Mouse (Mus musculus): ENCODE data around the gene Pycr2. TPM values are rescaled to one million over a fixed set of nuclear protein-coding genes. Genes with fewer than 3 reads are reported as not detected.
"Not testable (repeated sequence)": the region's sequence is repeated elsewhere in the genome, so short reads cannot be mapped to it uniquely, and the experiment has no call there.

Pycr2 gene
- 10 to 100 TPM; 26.3 to 29.3 (median 28.5) TPM for total RNA-seq (2022)

DNA sequence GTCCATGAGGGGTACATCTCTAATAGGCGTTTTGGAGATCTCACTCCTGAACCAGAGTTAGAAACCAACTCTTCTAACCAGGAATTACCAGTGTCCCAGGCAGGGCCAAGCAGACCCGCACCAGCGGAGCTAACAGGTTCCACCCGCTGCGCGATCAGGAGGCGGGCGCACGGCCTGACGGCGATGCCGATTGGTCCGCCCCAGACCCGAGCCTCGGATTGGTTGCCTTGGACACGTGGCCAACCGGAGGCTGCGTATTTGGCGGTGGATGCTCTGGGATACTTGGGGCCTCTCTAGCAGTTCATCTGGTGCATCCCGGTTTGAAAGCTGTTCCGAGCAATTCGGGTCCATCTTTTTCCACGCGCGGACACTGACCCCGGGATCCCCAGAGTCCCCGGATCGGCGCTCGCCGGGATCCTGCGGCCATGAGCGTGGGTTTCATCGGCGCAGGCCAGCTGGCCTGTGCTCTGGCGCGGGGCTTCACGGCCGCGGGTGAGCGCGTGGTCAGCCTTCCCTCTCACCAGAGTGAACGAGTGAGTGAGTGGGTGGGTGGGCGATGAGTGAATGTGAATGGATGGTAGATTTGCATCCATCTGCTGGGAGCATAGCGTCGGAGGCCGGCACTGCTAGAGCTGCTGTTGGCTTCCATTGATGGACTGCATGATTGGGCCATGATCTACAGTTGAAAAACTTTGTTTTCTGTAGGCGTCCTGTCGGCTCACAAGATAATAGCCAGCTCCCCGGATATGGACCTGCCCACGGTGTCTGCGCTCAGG is at the start of gene Pycr2:
Pycr2 (plus strand) TSS at position 255 of the 776 bp plus-strand sequence.
- DNase-seq (ENCODE audit: low spot score in 2 of 2), result peak; percentile 85 to 90

DNA sequence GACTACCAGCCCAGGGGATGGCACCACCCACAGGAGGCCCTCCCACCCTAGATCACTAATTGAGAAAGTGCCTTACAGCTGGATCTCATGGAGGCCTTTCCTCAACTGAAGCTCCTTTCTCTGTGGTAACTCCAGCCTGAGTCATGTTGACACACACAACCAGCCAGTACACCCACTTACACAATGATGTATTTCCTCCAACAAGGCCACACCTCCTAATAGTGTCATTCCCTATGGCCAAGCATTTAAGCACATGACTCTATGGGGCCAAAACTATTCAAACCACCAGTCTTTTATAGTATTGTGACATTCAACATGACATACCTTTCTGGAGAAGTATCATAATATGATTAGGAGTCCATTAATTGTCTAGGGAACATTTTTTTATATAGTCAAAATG is 45.3 kb upstream of the Pycr2 start:
- no peak for DNase-seq (ENCODE audit: low spot score in 2 of 2)

DNA sequence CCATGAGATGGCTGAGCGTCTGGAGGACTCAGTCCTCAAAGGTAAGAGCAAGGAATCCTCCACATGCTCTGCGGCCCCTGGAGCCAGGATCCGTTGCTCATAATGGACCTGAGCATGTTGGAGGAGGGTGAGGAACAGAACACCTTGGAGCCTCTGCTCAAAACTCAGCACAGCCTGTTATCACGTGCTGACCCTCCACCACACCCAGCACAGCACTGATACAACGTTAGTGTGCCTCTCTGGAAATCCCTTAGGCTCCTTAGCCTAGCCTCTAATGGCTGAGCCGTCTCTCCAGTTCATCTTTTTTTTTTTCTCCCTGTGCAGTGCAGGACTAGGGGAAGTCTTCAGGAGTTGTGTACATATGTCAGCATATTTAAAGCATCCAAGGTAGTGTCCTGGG is 44.1 kb upstream of the Pycr2 start:
- no peak for DNase-seq (ENCODE audit: low spot score in 2 of 2)

DNA sequence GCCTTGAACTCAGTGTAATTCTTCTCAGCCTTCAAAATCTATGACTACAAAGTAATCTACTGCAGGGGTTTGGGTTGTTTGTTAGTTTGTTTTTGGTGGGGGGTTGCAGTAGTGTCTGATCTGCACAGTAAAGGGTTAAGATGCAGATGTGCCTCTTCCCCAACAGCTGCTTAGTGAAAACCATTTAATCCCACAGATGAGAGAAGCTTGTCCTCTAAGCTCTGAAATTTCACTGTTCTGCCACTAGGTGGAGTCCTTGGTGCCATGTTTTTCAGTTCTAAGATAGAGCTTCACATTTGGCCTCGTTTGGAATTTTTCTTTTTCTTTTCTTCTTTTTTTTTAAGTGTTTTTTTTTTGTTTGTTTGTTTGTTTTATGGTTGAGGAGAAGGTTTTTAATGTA is 40.5 kb upstream of the Pycr2 start:
- DNase-seq (ENCODE audit: low spot score in 2 of 2), result no peak

GRCm38 (mm10) chr1:180866001-180866400 is 38.1 kb upstream of the Pycr2 start:
- no peak for DNase-seq (ENCODE audit: low spot score in 2 of 2)

DNA sequence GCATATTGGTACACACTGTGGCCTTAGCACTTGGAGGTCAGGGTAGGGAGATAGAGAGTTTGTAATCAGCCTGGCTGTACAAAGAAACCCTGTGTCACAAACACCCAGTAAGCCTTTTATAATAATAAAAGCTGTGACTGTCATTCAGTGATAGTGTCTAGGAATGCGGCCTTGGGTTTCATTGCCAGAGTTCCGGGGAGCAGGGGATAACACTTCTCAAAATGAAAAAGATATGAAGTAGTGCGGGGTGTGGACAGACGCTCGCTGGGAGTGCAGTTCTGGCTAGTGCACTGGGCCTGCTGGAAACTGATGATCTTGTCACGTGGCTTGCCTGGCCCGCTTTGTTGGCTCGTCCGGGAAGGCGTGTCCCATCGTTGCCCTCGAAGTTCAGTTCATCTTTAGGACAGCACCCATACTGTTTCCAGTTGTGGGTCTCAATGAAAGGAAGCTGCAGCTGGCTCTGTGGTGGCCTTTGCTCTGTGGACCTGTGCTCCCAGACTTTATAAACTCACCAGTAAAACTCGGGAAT is 33.9 kb upstream of the Pycr2 start:
- no peak for DNase-seq (ENCODE audit: low spot score in 2 of 2)

- no peak for DNase-seq (ENCODE audit: low spot score in 2 of 2)
Observed at GRCm38 (mm10) chr1:180873861-180874484, 30.1 kb upstream of the Pycr2 start.

DNA sequence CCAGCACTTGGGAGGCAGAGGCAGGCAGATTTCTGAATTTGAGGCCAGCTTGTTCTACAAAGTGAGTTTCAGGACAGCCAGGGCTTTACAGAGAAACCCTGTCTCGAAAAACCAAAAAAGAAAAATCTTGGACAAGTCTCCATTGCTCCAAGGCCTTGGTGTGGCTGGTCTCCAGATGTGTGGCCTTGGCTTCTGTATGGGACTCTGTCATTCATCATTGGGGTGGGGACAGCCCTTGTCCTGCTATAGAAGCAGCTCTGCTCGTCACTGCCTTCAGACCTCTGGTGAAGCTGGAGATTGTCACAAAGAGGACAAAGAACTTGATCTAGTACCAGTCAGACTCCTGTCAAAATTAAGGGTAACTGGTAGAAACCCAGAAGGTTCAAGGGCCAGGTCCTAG is 29.5 kb upstream of the Pycr2 start:
- no peak for DNase-seq (ENCODE audit: low spot score in 2 of 2)

- DNase-seq (ENCODE audit: low spot score in 2 of 2), result no peak
Observed at GRCm38 (mm10) chr1:180875126-180875525, 29.0 kb upstream of the Pycr2 start.

DNA sequence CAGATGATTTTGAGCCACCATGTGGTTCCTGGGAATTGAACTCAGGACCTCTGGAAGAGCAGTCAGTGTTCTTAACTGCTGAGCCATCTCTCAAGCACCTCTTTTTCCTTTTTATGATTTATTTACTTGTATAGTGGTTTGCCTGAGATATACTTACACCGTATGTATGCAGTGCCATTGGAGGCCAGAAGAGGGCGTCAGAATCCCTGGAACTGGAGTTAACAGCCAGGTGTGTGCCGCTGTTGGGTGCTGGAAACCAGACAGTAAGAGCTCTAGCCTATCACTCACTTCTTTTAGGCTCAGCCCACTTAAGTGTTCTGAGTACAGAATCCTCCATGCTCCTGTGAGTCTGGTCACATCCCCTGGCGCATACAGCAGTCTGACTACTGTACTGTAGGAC is 26.6 kb upstream of the Pycr2 start:
- no peak for DNase-seq (ENCODE audit: low spot score in 2 of 2)

GRCm38 (mm10) chr1:180881768-180882167 is 22.3 kb upstream of the Pycr2 start:
- DNase-seq (ENCODE audit: low spot score in 2 of 2), result no peak

GRCm38 (mm10) chr1:180883731-180884130 is 20.4 kb upstream of the Pycr2 start:
- DNase-seq (ENCODE audit: low spot score in 2 of 2), result no peak

DNA sequence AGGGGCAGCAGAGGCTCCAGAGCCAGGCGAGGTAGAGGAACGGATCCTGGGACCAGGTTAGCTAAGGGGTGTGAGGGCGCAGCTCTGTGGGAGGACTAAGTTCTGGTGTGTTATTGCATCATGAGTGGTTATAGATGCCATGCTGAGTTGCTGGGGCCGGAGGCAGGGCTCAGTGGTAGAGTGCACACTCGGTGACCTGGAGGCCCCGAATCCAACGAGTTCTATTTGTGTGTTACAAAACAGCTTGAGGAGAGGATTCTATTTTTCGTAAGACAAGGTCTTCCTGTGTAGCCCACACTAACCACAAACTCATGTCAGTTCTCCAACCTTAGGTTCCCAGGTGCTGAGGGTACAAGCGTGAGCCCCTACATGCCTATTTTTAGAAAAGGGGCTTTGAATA is 19.6 kb upstream of the Pycr2 start:
- DNase-seq (ENCODE audit: low spot score in 2 of 2), result no peak

DNA sequence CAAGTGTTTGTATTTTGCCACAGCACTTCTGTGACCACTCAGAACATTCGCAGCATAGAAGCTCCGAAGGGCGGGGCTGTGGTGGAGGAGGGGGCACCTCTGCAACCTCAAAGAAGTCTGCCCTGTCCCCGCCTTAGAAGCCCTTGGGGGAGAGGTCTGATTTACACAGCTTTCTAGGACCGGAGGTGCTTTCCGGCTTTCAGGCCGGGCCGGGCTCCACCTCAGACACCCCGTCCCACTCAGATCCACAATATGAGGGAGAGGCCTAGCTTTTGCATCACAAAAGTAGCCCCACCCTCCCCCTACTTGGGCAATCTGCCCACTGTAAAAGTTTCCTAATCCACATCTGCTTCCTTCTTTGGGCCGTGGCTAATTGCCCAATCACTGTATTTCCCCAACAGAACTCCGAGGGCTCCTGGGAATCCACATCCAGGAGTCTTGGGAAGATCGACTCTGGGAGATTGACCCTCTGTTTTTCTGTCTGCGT is 15.5 kb upstream of the Pycr2 start:
- DNase-seq (ENCODE audit: low spot score in 2 of 2), result no peak

DNA sequence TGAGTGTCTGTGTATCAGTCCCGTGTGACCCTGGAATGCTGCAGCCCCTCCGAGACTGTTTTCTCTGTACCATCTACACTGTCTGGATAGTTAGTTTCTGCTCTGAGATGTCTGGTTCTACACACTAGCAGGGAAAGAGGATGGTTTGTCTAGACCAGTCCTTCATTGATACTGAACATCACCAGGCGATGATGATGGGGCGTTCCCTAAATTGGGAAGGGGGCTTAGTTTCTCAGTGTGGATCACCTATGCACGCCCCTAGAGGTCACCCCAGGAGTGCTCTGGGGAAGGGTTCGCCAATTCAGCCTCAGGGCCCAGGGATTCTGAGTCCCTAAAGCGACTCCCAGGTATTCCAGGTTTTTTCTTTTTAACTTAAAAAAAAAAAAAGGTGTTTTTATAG is 14.9 kb upstream of the Pycr2 start:
- no peak for DNase-seq (ENCODE audit: low spot score in 2 of 2)

GRCm38 (mm10) chr1:180889841-180890240 is 14.3 kb upstream of the Pycr2 start:
- DNase-seq (ENCODE audit: low spot score in 2 of 2), result no peak

- no peak for DNase-seq (ENCODE audit: low spot score in 2 of 2)
Observed at GRCm38 (mm10) chr1:180892808-180893207, 11.3 kb upstream of the Pycr2 start, which contains the start of gene Lefty2. Gene Lefty2, plus strand, starts transcription at chr1:180893108.

DNA sequence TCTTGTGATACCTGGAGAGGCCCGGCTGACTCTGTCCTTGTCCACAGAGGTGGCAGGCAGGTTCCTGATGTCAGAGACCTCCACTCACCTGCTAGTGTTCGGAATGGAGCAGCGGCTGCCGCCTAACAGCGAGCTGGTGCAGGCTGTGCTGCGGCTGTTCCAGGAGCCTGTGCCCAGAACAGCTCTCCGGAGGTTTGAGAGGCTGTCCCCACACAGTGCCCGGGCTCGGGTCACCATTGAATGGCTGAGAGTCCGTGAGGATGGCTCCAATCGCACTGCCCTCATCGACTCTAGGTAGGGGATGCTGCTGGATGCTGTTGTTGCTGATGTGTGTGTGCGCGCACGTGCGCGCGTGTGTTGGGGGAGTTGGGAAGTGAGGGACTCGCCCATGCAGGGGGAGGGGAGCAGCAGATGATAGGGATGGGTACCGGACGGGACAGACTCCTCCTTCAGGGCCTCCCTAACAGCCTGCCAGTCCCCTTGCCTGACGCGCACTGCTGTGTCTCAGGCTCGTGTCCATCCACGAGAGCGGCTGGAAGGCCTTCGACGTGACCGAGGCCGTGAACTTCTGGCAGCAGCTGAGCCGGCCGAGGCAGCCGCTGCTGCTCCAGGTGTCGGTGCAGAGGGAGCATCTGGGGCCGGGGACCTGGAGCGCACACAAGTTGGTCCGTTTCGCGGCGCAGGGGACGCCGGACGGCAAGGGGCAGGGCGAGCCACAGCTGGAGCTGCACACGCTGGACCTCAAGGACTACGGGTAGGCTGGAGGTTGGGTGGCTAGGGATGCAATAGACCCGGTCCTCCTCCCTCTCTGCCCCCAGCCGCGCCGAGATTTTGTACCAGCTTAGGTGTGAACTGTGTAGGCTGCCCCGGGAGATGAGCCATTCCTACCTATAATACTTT is 9.8 kb upstream of the Pycr2 start:
- DNase-seq (ENCODE audit: low spot score in 2 of 2), result not testable (repeated sequence)

DNA sequence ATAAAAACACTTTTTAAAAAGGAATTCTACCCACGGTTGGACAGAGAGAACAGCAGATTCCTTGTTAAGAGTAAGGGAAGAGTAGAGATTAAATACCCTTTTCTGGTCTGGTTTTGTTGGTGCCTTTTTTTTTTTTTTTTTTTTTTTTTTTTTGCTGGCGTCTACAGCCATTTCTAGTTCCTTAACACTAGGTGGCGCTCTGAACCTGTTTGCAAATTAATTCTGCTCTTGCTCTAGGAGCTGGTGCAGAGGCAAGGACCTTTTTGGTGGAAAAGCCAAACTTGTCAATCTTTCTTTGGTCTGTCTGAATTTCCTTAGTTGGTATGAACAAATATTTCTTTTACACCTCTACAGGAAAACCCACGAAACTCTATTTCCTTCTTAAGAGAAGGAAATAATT is 3.0 kb upstream of the Pycr2 start:
- DNase-seq (ENCODE audit: low spot score in 2 of 2), result no peak

GRCm38 (mm10) chr1:180902915-180903314 is 1.2 kb upstream of the Pycr2 start:
- DNase-seq (ENCODE audit: low spot score in 2 of 2), result no peak

GRCm38 (mm10) chr1:180903666-180904038 is 441 bp upstream of the Pycr2 start:
- DNase-seq (ENCODE audit: low spot score in 2 of 2), result no peak

DNA sequence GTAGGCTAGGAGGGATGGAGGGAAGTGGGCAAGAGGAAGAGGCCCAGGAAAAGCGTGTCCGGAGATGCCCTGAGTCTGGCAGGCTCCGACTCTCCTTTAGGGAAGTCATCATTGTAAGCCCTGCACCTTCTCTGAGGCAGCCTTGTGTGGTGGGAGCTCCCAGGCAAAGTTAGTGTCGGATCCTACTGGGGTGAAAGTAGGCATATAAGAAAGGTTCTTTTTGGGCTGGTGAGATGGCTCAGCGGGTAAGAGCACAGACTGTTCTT is 655 bp downstream of the Pycr2 start:
- no peak for DNase-seq (ENCODE audit: low spot score in 2 of 2)

All from left cerebral cortex, adult 8-10 months (tissue).